Mouse (Mus musculus) ES-Bruce4 (cell line): ENCODE data around the gene Hpd.

Source experiments
- CTCF ChIP-seq: IDR thresholded peaks from one replicate; pipeline ENCODE4 v1.8.1; 2011; ENCODE audit warnings: low read depth, low read length
- EP300 ChIP-seq: IDR thresholded peaks from 2 replicates; pipeline ENCODE4 v1.6.1; 2011; ENCODE audit warnings: low read depth, low read length; ENCODE audit not compliant: insufficient read depth
- POLR2A ChIP-seq: IDR thresholded peaks from one replicate; pipeline ENCODE4 v1.8.1; 2011; ENCODE audit warnings: low read length; ENCODE audit not compliant: insufficient read depth

GRCm38 (mm10) chr5:123223051-123223410 lies 40.5 kb upstream of the Hpd start:
- no peak for TF ChIP-seq CTCF
- TF ChIP-seq POLR2A: no peak
- TF ChIP-seq EP300: no peak
